Mouse (Mus musculus) spleen, postnatal 10 days (tissue): ENCODE measurements around the gene Lmnb2.

ENCODE experiments used
- DNase-seq, 2 experiments: peaks; one replicate each; pipeline ENCODE4 v3.0.0; 2021 to 2022; ENCODE audit warnings: low spot score in 2 of 2

Lmnb2 gene

DNA sequence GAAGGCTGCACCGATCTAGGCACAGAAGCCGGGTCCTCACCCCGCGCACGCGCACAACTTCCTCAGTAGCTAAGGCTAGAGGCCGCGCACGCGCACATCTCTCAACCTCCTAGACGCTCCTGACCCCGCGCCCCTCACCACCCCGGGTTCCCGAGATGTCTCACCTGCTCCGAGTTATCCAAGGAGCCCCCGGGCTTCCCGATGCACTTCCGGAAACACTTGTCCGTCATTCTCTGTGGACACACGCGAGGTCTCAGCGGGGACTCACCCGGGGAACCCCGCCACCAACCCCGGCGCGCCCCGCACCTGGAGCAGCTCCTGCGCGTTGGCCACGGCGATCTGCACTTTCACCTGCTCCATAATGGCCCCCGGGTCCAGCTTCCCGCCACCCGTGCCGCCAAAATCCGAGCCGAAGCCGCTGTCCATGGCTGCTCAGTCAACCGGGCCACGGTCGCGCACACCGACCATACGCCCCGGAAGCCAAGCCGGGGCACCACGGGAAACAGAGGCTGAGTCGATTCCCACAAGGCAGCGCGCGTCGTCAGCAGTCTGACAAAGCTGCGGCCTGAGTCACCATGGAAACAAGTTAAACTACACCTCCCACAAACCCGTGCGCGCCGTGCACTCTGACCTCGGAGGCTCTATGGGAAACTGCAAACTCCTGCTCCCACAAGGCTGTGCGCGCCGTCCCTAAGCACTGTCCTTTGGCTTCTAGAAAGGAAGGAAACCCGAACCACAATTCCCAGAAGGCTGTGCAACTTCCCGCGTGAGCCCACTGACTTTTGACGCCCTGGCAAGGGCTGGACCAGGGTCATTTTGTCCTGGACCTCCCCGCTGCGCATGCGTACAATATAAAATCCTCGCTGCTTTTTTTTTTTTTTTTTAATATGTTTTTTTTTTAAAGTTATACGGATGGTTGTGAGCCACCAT lies 17.5 kb downstream of the Lmnb2 start, which contains the start of gene Timm13:
Timm13 (minus strand) TSS at position 652 of the 930 bp plus-strand sequence.
- peak; percentile 85 to 97 for DNase-seq

- DNase-seq = no peak
Measured at GRCm38 (mm10) chr10:80899591-80900317, 18.3 kb downstream of the Lmnb2 start.

DNA sequence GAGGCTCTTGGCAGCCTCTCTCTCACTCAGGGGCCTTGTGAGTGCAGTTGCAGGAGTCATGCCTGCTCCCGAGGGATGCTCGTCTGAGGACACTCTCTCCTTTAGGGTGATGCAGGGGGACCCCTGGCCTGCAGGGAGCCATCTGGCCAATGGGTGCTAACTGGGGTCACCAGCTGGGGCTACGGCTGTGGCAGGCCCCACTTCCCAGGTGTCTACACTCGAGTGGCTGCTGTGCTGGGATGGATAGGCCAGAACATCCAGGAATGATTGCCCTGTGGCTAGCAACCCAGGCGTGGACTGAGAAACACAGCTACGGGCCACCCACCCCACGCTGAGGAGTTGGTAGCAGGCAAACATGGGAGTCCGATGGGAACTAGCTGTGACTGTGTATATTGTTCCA lies 19.0 kb downstream of the Lmnb2 start:
- no peak for DNase-seq

DNA sequence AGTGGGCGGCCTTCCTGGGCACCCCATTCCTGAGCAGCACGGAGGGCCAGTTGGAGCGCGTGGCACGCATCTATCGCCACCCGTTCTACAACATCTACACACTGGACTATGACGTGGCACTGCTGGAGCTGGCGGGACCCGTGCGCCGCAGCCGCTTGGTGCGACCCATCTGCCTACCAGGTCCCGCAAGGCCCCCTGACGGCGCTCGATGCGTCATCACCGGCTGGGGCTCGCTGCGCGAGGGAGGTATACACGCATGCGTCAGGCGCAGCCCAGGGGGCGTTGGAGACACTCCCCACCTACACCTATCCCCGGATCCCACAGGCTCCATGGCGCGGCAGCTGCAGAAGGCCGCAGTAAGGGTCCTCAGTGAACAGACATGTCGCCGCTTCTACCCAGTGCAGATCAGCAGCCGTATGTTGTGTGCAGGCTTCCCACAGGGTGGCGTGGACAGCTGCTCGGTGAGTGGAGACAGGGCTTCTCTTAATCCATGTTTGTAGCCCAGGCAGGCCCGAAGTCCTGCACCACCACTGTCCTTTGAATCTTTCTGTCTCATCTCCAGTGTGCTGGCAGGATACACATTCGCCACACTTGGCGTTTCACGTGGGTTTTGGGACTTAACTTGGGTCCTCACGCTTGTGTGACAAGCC lies 20.1 kb downstream of the Lmnb2 start:
- no peak for DNase-seq

DNA sequence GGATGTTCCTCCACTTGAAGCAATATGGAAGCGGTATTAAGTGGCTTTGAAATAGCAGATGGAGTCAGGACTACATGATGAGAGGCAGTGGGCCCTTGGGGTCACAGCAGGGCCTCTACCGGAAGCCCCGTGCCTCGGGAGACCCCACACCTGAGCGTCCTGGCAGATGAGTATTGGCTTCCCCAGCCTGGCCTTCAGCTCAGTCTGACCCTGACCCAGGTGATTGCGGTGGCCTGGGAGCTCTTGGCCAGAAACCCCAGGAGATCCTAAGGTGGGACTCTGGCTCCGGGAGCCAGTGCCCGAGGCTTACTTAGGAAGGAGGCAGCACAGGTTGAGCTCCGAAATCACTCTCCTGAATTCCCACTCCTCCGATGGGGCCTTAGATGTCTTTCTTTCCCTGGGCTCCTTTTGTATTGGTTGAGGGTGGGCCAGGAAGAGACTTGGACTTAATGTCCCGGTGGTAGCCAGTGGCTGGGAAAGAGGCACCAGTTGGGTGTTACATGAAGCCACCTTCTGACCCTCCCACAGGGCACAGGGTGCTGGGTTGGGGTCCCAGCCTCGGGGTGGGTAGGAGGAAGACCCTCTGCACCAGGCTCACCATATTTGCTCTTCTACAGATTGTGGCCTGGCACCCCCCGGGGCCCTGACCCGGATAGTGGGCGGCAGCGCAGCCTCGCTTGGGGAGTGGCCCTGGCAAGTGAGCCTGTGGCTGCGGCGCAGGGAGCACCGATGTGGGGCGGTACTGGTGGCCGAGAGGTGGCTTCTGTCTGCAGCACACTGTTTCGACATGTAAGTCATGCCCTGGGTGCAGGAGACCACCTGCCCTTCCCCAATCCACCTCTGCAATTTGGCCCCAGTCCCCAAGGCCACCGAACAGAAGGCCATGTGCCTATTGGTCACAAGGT lies 21.2 kb downstream of the Lmnb2 start:
- DNase-seq = no peak

DNA sequence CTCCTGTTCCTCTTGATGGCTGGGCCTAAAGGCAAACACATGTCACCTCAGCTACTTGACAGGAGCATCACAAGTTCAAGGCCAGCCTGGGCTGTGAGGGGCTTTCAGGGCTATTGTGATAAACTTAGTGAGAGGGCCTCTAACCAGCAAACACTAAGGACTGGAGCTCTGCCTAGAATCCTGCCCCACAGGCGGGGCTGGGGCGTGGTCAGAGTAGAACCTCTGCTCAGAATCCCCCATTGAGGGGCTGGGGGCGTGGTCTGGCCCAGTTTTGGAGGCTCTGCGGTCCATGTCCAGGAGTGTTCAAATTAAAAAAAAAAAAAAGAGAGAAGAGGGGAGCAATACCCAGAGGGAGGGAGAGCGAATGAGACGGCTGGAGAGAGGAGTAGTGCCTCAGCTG lies 22.3 kb downstream of the Lmnb2 start:
- no peak for DNase-seq

DNA sequence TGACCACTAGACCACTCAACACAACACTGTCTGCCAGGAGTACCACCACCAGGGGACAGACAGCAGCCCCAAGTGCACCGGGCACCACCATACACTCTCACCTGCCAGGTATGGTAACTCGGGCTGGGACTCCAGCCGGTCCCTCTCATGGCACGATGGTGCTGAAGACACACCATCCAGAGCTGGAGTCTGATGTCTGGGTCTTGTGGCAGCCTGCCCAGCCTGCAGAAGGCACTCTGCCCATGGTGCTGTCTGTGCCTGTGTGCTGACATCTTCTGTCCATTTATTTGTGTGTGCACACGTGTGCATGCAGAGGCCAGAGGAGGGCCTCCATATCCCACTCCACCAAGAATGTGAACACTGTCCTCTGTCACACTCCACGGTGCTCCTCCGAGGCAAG lies 22.9 kb downstream of the Lmnb2 start:
- DNase-seq = no peak

- DNase-seq = no peak
Measured at GRCm38 (mm10) chr10:80887181-80887580, 30.9 kb downstream of the Lmnb2 start.

GRCm38 (mm10) chr10:80881301-80881700 lies 36.7 kb downstream of the Lmnb2 start:
- peak; percentile 91 to 92 for DNase-seq

- DNase-seq = no peak
Measured at GRCm38 (mm10) chr10:80880901-80881300, 37.1 kb downstream of the Lmnb2 start.

DNA sequence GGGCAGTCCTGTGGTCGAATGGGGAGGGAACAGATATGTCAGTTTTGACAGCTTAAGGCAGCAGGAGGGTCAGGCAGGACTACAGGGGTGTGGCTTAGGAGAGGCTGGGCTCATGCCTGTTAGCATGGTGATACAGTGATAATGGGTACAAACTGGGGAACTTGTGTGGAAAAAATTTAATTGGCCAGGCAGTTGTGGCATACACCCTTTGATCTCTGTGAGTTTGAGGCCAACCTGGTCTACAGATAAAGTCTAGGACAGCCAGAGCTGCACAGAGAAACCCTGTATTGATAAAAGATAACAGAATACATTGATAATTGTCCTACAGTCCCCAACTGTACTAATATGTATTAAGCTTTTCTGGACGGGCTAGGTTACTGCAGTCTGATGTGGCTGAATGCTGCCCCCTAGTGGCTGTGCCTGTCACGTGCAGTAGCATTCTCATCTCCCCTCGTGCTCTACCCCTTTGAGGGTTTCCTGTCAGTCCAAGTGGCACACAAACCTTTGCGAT lies 37.9 kb downstream of the Lmnb2 start:
- DNase-seq = peak; percentile 82 to 90

DNA sequence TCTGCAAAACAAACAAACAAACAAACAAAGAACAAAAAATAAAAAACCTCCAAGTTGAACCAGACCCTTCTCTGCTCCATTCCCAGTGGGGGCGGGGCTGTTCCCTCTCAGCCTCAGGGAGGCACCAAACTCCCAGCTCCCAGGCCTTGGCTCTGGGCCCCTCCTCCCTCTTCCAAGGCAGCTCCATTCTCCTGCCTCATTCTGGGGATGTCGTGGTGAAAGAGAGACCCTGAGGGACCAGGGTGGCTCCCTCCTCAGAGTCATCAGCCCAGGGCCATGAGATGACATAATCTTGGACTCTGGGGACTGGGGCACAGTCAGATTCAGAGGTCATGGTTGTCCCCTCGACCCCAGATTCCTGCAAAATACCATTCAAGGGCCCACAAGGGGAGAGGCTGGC lies 41.5 kb downstream of the Lmnb2 start:
- no peak for DNase-seq

DNA sequence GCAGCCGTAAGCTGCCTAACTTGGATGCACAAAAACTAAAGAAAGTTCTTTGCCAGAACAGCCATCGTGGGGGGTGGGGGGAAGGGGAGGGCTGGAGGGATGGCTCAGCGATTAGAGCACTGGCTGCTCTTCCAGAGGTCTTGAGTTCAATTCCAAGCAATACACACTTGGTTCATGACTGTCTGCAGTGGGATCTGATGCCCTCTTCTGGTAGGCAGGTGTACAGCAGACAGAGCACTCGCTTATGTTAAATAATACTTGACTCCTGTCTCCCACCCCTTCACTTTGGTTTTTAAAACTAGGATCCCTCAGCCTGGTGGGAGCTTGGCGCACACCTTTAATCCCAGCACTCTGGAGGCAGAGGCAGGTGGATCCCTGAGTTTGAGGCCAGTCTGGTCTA lies 42.0 kb downstream of the Lmnb2 start:
- peak; percentile 69 to 84 for DNase-seq

DNA sequence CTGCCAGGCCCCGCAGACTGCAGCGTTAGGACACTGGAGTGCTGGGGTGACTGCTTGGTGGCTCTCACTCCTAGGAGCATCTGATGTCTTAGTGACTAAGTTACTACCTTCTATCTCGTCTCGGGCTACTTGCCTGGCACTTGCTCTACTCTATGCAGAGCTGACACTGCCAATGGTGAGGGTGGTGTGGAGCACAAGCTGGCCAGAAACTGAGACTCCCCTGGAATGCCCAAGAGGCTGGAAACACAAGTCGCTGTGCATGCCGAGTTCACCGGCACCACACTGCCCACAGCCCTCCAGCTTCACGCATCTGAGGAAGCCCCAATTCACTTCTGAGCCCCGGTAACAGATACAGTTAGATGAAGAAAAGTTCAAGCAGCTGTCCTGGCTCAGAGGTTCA lies 44.0 kb downstream of the Lmnb2 start:
- no peak for DNase-seq

DNA sequence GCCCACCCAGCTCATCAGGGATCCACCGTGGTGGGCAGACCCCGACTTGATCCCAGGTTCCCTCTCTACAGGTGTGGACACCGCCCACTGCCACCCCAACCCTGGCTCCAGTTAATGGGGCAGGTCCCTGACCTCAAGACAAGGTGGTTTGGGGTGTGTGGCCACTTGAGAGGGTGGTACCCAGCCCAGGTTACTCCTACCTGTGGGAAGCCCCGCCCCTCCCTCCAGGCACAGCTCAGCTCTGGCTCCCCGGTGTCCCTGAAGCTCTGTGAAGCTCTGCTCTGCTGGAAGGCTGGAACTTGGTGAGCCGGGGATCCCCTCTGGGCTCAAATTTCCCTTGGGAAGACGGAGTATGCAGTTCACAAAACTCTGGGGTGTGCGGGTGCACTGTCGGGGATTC lies 46.5 kb downstream of the Lmnb2 start, which contains the start of gene Tmprss9:
Tmprss9 (plus strand) TSS at position 268 of the 400 bp plus-strand sequence.
- peak in 1 of 2 experiments; percentile 22 for DNase-seq

GRCm38 (mm10) chr10:80870993-80871392 lies 47.1 kb downstream of the Lmnb2 start:
- peak in 1 of 2 experiments; percentile 19 for DNase-seq

- DNase-seq = no peak
Measured at GRCm38 (mm10) chr10:80864446-80864845, 53.6 kb downstream of the Lmnb2 start.

DNA sequence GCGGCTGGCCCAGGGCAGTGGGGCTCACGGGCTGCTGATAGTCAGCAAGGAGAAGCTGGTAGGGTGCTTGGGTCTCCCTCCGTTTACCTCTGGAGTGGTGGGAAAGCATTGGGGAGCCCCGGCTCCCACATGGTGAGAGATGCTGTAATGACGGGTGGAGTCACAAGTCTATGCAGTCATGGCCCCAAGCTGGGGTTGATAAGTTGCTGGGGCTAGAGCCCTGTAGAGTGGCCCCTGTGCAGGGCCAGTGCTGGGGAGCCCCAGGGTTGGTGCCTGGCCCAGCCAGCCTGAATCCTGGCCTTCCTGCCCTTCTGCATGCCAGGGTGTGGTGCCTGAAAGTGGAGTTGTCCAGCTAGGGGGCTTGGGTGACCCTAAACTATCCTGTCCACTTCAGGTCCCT lies 55.7 kb downstream of the Lmnb2 start:
- no peak for DNase-seq

DNA sequence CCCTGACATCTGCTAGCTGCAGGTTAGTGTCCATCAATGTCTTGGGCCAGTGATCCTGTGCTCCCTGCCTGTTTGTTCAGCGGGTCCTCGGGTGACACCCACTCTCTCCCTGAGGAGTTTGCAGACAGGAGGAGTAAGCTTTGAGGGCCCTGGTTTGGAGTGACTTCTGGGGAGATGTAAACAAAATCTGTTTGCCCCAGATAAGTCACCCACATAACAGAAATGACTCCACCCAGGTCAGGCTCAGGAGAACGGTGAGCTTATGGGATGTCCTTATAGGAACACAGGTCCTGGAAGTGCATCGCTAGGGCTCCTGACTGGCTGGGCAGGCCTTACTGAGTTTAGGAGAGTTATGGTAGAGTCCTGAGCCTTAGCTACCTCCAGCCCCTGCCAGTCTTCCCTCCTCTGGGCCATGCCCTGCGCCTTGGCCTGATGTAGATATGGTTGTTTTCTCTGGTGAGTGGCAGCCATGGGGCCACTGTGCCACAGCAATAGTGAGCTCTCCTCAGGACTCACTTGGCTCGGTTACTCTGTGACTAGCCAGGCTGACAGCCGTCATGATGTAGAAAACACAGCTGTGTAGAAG lies 59.6 kb downstream of the Lmnb2 start:
- DNase-seq = peak; percentile 76 to 80

- DNase-seq = peak; percentile 65 to 69
Measured at GRCm38 (mm10) chr10:80857848-80858247, 60.2 kb downstream of the Lmnb2 start.
